Mouse (Mus musculus) testis, adult 2 months (tissue): Measurements from ENCODE around the gene Mia. TPM values are rescaled to one million over a fixed set of nuclear protein-coding genes. Genes with fewer than 3 reads are reported as not detected.

ENCODE experiments used
- H3K27ac ChIP-seq: fragments of 200-500 bp; 2 replicates; pipeline ENCODE4 v1.5.1; 2012; ENCODE audit warnings: low read depth, low read length; ENCODE audit not compliant: control insufficient read depth, insufficient read depth
- H3K27me3 ChIP-seq: fragments of 200-500 bp; 2 replicates; pipeline ENCODE4 v1.6.1; 2012; ENCODE audit warnings: mild to moderate bottlenecking, low read length, moderate library complexity; ENCODE audit not compliant: control insufficient read depth, insufficient read depth
- H3K36me3 ChIP-seq: fragments of 200-500 bp; 2 replicates; pipeline ENCODE4 v1.6.1; 2012; ENCODE audit warnings: mild to moderate bottlenecking, low read length; ENCODE audit not compliant: control insufficient read depth, insufficient read depth
- H3K4me1 ChIP-seq: fragments of 200-500 bp; 2 replicates; pipeline ENCODE4 v1.6.1; 2012; ENCODE audit warnings: low read length; ENCODE audit not compliant: control insufficient read depth, insufficient read depth
- H3K4me3 ChIP-seq: fragments of 200-500 bp; 2 replicates; pipeline ENCODE4 v1.5.1; 2012; ENCODE audit warnings: low read depth, mild to moderate bottlenecking, low read length, moderate library complexity, mixed read lengths; ENCODE audit not compliant: control insufficient read depth
- CTCF ChIP-seq: fragments of 200-500 bp; IDR thresholded peaks from 2 replicates; pipeline ENCODE4 v1.5.1; 2012; ENCODE audit warnings: low read depth, mild to moderate bottlenecking, inconsistent platforms, low read length, moderate library complexity; ENCODE audit not compliant: control insufficient read depth, insufficient read depth, insufficient replicate concordance
- POLR2A ChIP-seq: fragments of 200-500 bp; IDR thresholded peaks from 2 replicates; pipeline ENCODE4 v1.6.1; 2012; ENCODE audit warnings: low read depth, mild to moderate bottlenecking, inconsistent platforms, low read length, moderate library complexity; ENCODE audit not compliant: control insufficient read depth
- polyA plus RNA-seq: library from polyadenylated mRNA; depleted of rRNA; stranded (reverse); fragments of >200 nt; gene quantifications from 2 replicates; pipeline ENCODE4 v1.2.3, GENCODE M21; 2012; rRNA removed

The Mia gene
- polyA plus RNA-seq, 1 experiment = 6.9 TPM

GRCm38 (mm10) chr7:27130521-27131370, 50.2 kb downstream of the Mia start:
- Histone ChIP-seq H3K4me1 (peaks cover 12% of the 10 kb centered on the region), H3K4me3 (peak overlapping the region; percentile 12; the same call in 1 of the 2 replicates), H3K27me3 (no peaks in the 10 kb centered on the region), H3K27ac (no peak overlapping the region), H3K36me3 (no peaks in the 10 kb centered on the region)
- TF ChIP-seq POLR2A = no peak
- TF ChIP-seq CTCF = no peak

GRCm38 (mm10) chr7:27129811-27130210, 51.1 kb downstream of the Mia start:
- H3K27ac ChIP-seq = no peak overlapping the region
- no peak overlapping the region for H3K4me3 ChIP-seq
- H3K27me3 ChIP-seq = no peaks in the 10 kb centered on the region
- peaks cover 12% of the 10 kb centered on the region for H3K4me1 ChIP-seq
- TF ChIP-seq CTCF (no peak), POLR2A (no peak)
- no peaks in the 10 kb centered on the region for H3K36me3 ChIP-seq

Other genes with a start within 250 kb of the Mia start
- gene Cyp2a22, start 241.8 kb downstream of the Mia start, polyA plus RNA-seq = not detected in 2 replicates
- gene Cyp2a12, start 152.1 kb downstream of the Mia start, polyA plus RNA-seq = 2.9 TPM in 2 replicates
- gene Cyp2f2, start 61.2 kb downstream of the Mia start, polyA plus RNA-seq = 1.2 and 2.0 TPM in 2 replicates
- gene Cyp2t4, start 27.4 kb downstream of the Mia start, polyA plus RNA-seq = 0.06 TPM in 1 of 2 replicates, not detected in the other
- 622 and 747 TPM in 2 replicates for gene Egln2, start 14.4 kb downstream of the Mia start, polyA plus RNA-seq
- 64.5 and 65.1 TPM in 2 replicates for gene Rab4b, start 2.3 kb downstream of the Mia start, polyA plus RNA-seq
- gene Gm21983, start 71 bp downstream of the Mia start, polyA plus RNA-seq = not detected in 2 replicates
- 44.3 TPM in 2 replicates for gene BC024978, start 14.6 kb upstream of the Mia start, polyA plus RNA-seq
- gene Snrpa, start 15.1 kb upstream of the Mia start, polyA plus RNA-seq = 128 and 134 TPM in 2 replicates
- gene Itpkc, start 47.5 kb upstream of the Mia start, polyA plus RNA-seq = 4.1 and 5.2 TPM in 2 replicates
- gene Coq8b, start 51.9 kb upstream of the Mia start, polyA plus RNA-seq = 32.7 and 33.7 TPM in 2 replicates
- 5.9 and 7.8 TPM in 2 replicates for gene Numbl, start 77.3 kb upstream of the Mia start, polyA plus RNA-seq
- gene Ltbp4, start 156.5 kb upstream of the Mia start, polyA plus RNA-seq = 23.9 and 26.1 TPM in 2 replicates
- 18.3 and 22.4 TPM in 2 replicates for gene Shkbp1, start 174.9 kb upstream of the Mia start, polyA plus RNA-seq
- 0.35 and 0.89 TPM in 2 replicates for gene Gm20479, start 176.3 kb upstream of the Mia start, polyA plus RNA-seq